Mouse (Mus musculus) kidney, adult 9 months (tissue): ENCODE data around the gene Tmco2.
A peak's percentile ranks its signal among the peaks of the same experiment; 100 is the strongest.
"Not testable (repeated sequence)": the region's sequence is repeated elsewhere in the genome, so short reads cannot be mapped to it uniquely, and the experiment has no call there.

Source experiments
- DNase-seq: peaks from one replicate; pipeline ENCODE4 v3.0.0; 2022

The Tmco2 gene

DNA sequence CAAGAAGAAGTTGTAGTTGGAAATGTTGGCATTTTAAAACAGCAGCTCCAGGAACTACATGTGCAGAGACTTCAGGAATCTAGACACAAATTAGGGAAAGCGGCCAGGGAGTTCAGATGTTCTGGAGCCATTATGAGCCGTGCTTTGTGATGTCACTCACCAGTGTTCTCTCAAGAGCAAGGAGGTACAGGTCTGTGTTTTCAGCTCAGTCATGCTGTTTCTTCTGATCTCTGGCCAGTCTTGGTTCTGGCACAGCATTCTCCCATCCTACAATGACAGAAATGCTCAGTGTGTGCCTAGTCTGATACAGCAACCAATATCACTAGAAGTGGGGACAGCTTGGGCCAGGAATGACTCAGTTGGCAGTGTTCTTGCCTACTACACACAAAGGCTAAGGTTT, at the start of gene Tmco2:
TSS of gene Tmco2 (minus strand) at position 101 of the 400 bp plus-strand sequence.
- DNase-seq: no peak

DNA sequence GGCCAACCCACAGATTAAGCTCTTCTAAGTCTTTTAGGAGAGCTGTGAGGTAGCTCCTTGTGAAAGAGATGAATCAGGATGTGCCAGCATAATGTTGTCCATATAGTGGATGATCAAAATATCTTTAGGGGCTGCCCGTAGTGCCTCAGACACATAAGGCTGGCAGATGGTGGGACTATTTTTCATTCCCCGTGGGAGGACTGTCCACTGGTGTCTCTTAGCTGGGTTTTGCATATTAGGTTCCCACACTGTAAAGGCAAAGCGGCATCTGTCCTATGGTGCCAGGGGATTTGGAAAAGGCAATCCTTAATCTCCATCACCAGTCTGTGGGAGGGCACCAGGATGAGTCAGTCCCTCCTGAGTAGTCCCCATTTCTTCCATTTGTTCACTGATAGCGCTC, 5.7 kb downstream of the Tmco2 start:
- DNase-seq: no peak

DNA sequence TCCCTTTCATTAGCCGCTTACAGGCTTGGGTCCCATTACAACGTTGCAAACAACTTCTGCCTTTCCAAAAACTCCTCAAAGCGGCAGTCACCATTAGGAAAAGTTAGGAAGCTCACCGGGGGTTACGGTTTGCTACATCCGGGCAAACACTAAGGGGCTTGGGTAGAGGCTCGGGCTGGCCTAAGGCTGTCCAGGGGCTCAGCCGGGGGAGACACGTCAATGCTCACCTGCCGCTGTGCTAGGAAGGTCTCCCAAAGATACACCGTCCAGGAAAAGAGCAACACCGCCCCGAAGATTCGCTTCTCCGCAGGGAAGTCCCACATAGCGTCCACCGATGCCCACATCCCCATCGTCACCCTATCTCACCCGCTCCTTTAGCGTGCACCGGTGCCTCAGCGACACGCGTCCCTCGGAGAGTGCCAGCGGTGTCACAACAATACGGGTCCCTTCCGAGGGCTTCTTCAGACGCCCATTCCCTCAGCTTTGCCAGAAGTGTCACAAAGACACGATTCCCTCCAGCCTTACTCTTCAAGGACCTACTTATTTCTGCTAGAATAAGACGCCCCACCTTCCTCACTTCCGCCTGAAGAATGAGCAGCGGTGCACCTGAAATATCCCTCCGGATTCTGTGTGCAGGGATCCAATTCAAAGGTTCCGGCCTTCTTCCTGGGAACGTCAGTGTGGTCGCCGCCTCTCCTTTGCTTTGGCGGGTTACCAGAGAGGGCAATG, 11.2 kb downstream of the Tmco2 start, which contains the start of gene Zmpste24:
TSS of gene Zmpste24 (minus strand) at position 592 of the 729 bp plus-strand sequence.
- DNase-seq: peak; percentile 91

DNA sequence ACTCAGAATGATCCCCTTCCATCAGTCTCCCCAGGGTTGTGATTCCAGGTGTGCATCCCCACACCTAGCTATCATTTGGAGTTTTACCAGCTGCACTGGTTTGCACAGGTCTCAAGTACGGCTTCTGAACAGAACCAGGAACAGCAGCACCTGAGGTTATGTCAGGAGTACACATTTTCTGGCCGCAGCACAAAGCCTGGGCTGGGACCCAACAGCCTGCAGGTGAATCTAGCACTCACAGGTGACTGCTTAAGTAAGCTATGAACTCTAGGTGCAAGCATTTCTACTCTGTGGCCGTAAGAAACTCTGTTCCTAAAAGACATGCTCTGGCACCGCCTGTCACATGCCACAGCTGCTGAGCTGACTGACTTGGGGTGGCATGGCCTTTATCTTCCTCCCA, 18.8 kb downstream of the Tmco2 start:
- peak; percentile 36 for DNase-seq

DNA sequence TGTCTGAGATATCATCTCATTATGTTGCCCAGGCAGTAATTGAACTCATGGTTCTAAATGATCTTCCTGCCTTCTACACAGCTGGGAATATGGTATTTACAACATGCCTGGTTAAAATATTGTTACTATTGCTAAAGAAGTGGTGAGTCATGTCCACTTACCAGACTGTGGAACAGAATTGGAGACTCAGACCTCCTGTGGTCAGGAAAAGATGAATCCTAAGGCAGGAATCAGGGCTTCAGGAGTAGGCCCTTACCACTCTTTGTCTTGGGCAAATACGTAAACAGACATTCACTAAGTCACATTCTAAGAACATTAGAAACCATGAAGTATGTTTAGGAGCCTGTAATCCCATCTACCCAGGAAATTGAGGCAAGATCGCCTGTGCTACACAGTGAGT, 20.3 kb downstream of the Tmco2 start:
- no peak for DNase-seq

DNA sequence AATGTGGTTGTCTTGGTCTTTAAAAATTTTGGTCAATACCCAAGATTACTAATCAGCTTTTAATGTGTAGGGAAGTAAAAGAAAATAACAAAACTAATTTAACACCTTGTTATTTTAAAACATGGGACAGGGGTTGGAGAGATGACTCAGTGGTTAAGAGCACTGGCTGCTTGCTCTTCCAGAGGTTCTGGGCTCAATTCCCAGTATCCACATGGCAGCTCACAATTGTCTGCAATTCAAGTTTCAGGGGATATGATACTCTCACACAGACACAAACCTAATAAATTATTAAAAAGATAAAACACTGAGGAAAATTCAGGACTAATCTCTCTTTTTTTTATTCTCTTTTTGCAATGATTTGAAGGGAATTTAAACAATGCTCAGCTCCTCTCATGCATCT, 24.5 kb downstream of the Tmco2 start:
- no peak for DNase-seq

DNA sequence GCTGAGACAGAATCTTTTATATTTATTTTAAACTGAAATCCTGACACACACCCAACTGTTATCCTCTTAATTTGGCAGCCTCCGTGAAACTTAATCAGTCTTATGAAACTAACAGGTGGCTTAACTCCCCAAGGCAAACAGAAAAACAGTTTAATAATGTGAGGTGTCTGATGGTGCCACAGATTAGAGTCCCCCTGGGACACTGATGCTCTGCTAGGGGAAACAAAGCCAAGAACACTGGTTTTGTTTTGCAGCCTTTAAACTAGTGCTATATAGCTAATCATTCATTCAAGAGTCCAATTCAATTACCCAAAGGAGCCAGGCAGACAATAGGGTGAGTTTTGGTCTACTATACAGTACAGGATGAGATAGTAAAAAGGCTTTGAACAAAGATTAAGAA, 28.6 kb downstream of the Tmco2 start:
- DNase-seq: no peak

DNA sequence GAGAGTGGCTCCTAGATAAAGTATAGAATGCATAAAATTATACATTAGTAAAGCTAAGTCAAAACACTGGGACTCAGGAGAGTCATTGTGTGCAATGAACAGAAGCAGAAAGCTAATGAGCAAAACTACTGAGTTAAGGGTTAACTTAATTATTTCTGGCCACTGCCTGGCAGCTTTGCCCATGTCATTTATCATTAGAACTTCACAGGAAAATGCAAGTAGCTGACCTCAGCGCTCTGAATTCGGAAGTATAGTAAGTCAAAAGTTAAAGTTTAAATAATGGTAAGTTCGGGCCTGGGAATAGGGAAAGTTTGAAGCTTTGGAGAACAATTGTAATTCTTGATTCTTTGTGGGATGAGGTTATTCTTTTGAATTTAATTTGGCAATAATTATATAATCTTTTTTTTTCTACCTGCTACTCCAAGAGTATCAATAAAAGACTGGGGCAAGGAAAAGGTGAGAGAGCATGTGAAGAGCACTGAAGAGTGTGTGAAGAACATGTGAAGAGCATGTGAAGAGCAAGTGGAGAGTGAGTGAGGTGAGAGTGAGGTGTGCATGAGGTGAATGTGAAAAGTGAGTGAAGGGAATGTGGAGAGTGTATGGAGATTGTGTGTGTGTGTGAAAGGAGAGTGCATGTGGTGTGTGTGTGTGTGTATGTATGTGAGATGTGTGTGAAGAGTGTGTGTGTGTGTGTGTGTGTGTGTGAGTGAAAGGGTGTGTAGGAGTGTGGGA, 30.9 kb downstream of the Tmco2 start:
- peak; percentile 81 for DNase-seq

DNA sequence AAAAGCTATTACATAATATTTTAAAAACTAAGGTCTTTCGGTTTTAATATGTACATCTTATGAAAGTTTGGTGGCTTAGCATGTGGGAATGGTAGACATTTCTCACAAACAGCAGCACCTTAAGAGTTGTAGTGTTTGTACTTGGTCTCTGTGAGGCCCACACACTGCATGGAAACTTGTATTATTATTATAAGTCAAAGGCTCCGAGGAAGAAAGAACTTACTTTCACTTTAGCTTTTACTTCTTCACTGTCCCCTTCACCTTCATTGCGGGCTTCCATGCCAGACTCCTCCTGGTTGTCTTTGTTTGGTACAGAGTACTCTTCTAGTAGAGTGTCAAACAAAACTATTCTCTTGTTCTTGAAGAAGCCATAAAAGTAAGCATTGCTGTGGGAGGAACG, 34.8 kb downstream of the Tmco2 start:
- DNase-seq: no peak

DNA sequence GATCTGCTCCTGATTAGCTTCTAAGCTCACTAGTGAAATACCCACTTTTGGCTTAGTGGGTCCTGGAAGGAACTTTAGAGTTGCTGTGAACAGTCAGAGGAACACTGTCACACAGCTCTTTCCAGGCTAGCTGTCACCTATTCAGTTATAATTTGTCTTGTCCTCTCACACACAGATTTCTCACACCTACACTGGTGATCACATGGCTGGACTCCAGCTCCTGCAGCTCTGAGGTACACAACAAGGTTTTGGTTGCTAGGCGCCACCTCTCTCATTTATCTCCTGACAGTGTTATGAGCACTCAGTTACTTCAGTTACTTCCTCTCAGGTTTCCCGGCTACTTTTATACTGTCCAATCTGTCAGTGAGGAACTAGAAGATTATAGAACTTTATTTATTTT, 43.7 kb downstream of the Tmco2 start:
- no peak for DNase-seq

DNA sequence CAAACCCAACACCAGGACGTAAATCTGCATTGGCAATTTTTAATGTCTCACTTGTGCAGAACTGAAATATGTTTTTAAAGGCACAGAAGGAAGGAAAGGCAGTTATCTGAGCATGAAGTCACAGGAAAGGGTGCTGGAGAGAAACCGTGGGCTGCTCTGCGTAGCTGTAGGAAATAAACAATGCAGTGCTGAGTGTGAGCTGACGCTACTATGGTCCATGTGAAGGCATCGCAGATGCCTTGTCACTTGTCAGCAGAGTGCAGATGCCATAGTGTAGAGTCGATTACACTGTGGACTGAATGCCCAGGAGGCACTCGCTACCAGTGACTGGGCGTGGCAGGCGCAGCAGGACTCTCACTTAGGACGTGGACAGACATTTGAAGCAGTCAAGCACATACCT, 49.8 kb downstream of the Tmco2 start:
- DNase-seq: not testable (repeated sequence)

DNA sequence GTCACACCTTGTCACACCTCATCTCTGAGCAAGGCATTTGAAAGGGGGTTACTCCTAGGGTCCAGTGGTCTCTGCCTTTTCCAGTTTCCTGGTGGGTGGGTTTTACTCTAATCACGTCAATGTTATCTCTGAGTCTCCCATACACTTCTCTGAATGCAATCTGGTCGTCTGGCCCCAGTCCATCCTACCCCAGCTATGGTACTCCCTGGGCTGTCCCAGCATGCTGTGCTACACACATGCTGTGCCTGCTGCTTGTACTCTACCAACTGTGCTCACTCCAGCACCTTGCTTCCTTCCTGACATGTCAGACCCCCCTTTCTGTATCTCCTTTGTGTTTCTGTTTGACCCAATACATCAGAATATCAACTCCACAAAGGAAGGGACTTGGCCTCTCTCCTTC, 52.0 kb downstream of the Tmco2 start:
- DNase-seq: no peak

DNA sequence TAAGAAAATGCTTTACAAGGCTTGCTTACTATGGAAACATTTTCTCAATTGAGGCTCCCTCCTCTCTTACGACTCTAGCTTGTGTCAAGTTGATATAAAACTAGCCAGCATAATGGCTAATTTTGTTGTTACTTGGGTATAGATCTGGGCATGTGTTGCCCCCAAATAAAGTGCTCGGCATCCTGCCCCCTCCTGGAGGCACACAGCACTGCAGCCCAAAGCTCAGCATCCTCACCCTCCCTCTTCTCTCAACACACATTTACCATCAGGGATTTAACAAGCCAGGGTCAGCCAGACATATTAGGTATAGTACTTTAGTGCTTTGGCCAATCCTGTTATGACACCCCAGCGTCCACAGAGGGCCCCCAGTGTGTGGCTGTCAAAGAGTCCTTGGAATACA, 52.7 kb downstream of the Tmco2 start:
- no peak for DNase-seq
